Mouse (Mus musculus): ENCODE results near the gene Acadvl. TPM values are rescaled to one million over a fixed set of nuclear protein-coding genes. Genes with fewer than 3 reads are reported as not detected.
A peak's percentile ranks its signal among the peaks of the same experiment; 100 is the strongest.

Gene Acadvl
- total and polyA plus RNA-seq, 3 experiments: 92.5 to 123 TPM; not detected in 1

GRCm38 (mm10) chr11:70010033-70010432, 5.2 kb downstream of the Acadvl start:
- no peaks in the 10 kb centered on the region for H3K9me3 ChIP-seq (replicated peaks; ENCODE audit: insufficient read depth, low read length)
- H3K36me3 ChIP-seq (ENCODE audit: control insufficient read depth in 1 of 2, insufficient read depth in 2 of 2, low read length in 2 of 2): peaks cover 4% of the 10 kb centered on the region in 2 experiments; a peak in 3 of 4 replicates
- TF ChIP-seq CTCF (IDR thresholded peaks at IDR 0.05 in 2 of 3, conservative IDR thresholded peaks at IDR 0.05 in 1 of 3; ENCODE audit: control insufficient read depth in 1 of 3, insufficient read depth in 1 of 3, low read depth in 2 of 3, low read length in 3 of 3, poor library complexity in 1 of 3, severe bottlenecking in 1 of 3) (no peak), MAX (IDR thresholded peaks at IDR 0.05; ENCODE audit: low read length) (no peak), HCFC1 (IDR thresholded peaks at IDR 0.05; ENCODE audit: low read depth, low read length) (no peak), NRF1 (IDR thresholded peaks at IDR 0.05; ENCODE audit: insufficient read depth, low read depth, low read length, poor library complexity, severe bottlenecking) (no peak), ELF1 (IDR thresholded peaks at IDR 0.05; ENCODE audit: low read depth, low read length) (no peak), BHLHE40 (IDR thresholded peaks at IDR 0.05; ENCODE audit: borderline replicate concordance, low read depth, low read length) (no peak), RAD21 (IDR thresholded peaks at IDR 0.05; ENCODE audit: low read depth, low read length) (no peak), UBTF (IDR thresholded peaks at IDR 0.05; ENCODE audit: borderline replicate concordance, insufficient read depth, low read depth, low read length) (no peak), ZC3H11A (IDR thresholded peaks at IDR 0.05; ENCODE audit: low read depth, low read length) (no peak), MYB (IDR thresholded peaks at IDR 0.05; ENCODE audit: low read depth, low read length) (no peak), MYC (IDR thresholded peaks at IDR 0.05; ENCODE audit: low read depth, low read length) (no peak), GABPA (IDR thresholded peaks at IDR 0.05; ENCODE audit: low read depth, low read length) (no peak), ETS1 (IDR thresholded peaks at IDR 0.05; ENCODE audit: low read depth, low read length) (no peak)
- no peak overlapping the region for H3K9ac ChIP-seq (ENCODE audit: control insufficient read depth, low read depth, low read length, poor library complexity, severe bottlenecking)
- peaks cover 2% of the 10 kb centered on the region; the same call in 1 of the 2 replicates for H3K79me2 ChIP-seq (ENCODE audit: control insufficient read depth, insufficient read depth, low read length, poor library complexity)
- peaks cover 0 to 4% of the 10 kb centered on the region in 2 experiments; a peak in 2 of 4 replicates for H3K4me1 ChIP-seq (ENCODE audit: control insufficient read depth in 1 of 2, insufficient read depth in 2 of 2, low read length in 2 of 2)
- H3K27me3 ChIP-seq (ENCODE audit: control insufficient read depth in 1 of 2, insufficient read depth in 2 of 2, low read length in 2 of 2): no peaks in the 10 kb centered on the region
- no peak overlapping the region for H3K27ac ChIP-seq (ENCODE audit: control insufficient read depth, low read depth, low read length)
- no peak overlapping the region for H3K4me3 ChIP-seq (ENCODE audit: control insufficient read depth in 1 of 2, insufficient read depth in 1 of 2, low read depth in 2 of 2, low read length in 2 of 2)
- DNase-seq (ENCODE audit: low read depth, low spot score): no peak

DNA sequence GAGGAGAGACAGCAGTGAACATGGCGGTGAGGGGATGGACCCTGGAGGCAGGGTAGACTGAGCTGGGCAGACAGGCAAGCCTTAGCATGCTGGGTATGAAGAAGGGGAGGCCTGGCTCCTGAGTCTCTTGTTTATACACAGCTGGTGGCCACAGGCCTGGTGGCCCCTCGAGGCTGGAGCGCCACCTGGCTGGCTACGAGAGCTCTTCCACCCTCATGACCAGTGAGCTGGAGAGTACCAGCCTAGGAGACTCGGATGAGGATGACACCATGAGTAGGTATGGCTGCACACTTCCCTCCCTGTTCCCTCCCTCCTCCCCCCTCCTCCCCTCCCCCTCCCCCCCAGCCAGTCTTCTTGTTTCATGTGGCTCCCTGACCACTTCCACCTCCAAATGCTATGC, 9.7 kb downstream of the Acadvl start:
- H3K79me2 ChIP-seq (ENCODE audit: control insufficient read depth, insufficient read depth, low read length, poor library complexity): peaks cover 34% of the 10 kb centered on the region

More for the DNA sequence above, 9.7 kb downstream of the Acadvl start:
- no peak overlapping the region for H3K4me3 ChIP-seq (ENCODE audit: control insufficient read depth in 1 of 2, insufficient read depth in 1 of 2, low read depth in 2 of 2, low read length in 2 of 2)
- H3K9me3 ChIP-seq (replicated peaks; ENCODE audit: insufficient read depth, low read length): no peaks in the 10 kb centered on the region
- H3K36me3 ChIP-seq (ENCODE audit: control insufficient read depth in 1 of 2, insufficient read depth in 2 of 2, low read length in 2 of 2): peaks cover 4 to 10% of the 10 kb centered on the region in 2 experiments
- no peak for TF ChIP-seq RCOR1 (IDR thresholded peaks at IDR 0.05; ENCODE audit: low read depth, low read length)
- TF ChIP-seq RAD21 (IDR thresholded peaks at IDR 0.05; ENCODE audit: low read depth, low read length): peak; percentile 23
- TF ChIP-seq ZC3H11A (IDR thresholded peaks at IDR 0.05; ENCODE audit: low read depth, low read length): 0 out of 2 replicates have a peak, but pooled peaks have one; percentile 4
- TF ChIP-seq SMC3 (IDR thresholded peaks at IDR 0.05; ENCODE audit: low read depth, low read length): peak; percentile 53
- no peak for TF ChIP-seq ETS1 (IDR thresholded peaks at IDR 0.05; ENCODE audit: low read depth, low read length)
- peak in 2 of 3 experiments; percentile 48 to 65; a peak in 4 of 6 replicates for TF ChIP-seq CTCF (IDR thresholded peaks at IDR 0.05 in 2 of 3, conservative IDR thresholded peaks at IDR 0.05 in 1 of 3; ENCODE audit: control insufficient read depth in 1 of 3, insufficient read depth in 1 of 3, low read depth in 2 of 3, low read length in 3 of 3, poor library complexity in 1 of 3, severe bottlenecking in 1 of 3)
- no peaks in the 10 kb centered on the region for H3K27me3 ChIP-seq (ENCODE audit: control insufficient read depth in 1 of 2, insufficient read depth in 2 of 2, low read length in 2 of 2)
- peaks cover 8 to 11% of the 10 kb centered on the region in 2 experiments; a peak in 3 of 4 replicates for H3K4me1 ChIP-seq (ENCODE audit: control insufficient read depth in 1 of 2, insufficient read depth in 2 of 2, low read length in 2 of 2)
- H3K27ac ChIP-seq (ENCODE audit: control insufficient read depth, low read depth, low read length): no peak overlapping the region
- H3K9ac ChIP-seq (ENCODE audit: control insufficient read depth, low read depth, low read length, poor library complexity, severe bottlenecking): no peak overlapping the region
- DNase-seq (ENCODE audit: low read depth, low spot score): peak; percentile 34
